Mouse (Mus musculus): ENCODE measurements around the gene Vwc2l. TPM values are rescaled to one million over a fixed set of nuclear protein-coding genes. Genes with fewer than 3 reads are reported as not detected.

Gene Vwc2l
- polyA plus RNA-seq, 1 experiment from 2014 or later, result 3.8 TPM

- Histone ChIP-seq H3K4me2 (ENCODE audit: low read length) (no peak overlapping the region), H3K4me3 (ENCODE audit: low read depth, low read length) (no peak overlapping the region), H3K4me1 (ENCODE audit: control insufficient read depth, insufficient read depth, low read length) (no peaks in the 10 kb centered on the region), H3K36me3 (ENCODE audit: control insufficient read depth, insufficient read depth, low read length) (no peaks in the 10 kb centered on the region), H3K9me3 (replicated peaks; ENCODE audit: control insufficient read depth, low read length) (no peaks in the 10 kb centered on the region), H3K27ac (ENCODE audit: low read depth, low read length) (no peak overlapping the region), H3K9ac (ENCODE audit: low read length) (no peak overlapping the region), H3K27me3 (replicated peaks; ENCODE audit: control insufficient read depth, insufficient read depth, low read length) (no peaks in the 10 kb centered on the region)
- no peak for ATAC-seq
- DNase-seq (ENCODE audit: low spot score), result no peak
- 84% methylated on average over 4 of the region's 4 CpGs for WGBS
These were observed 207.5 kb downstream of the Vwc2l start for GRCm38 (mm10) chr1:70933016-70933415.
